Mouse (Mus musculus) midbrain, postnatal 0 days (tissue): Measurements from ENCODE around the gene Cyld. TPM values are rescaled to one million over a fixed set of nuclear protein-coding genes. Genes with fewer than 3 reads are reported as not detected.
"Not testable (repeated sequence)": the region's sequence is repeated elsewhere in the genome, so short reads cannot be mapped to it uniquely, and the experiment has no call there.

Experiments used
- ATAC-seq: fragments of 200-750 bp; cut with Nextera tagmentation; 2 replicates; pipeline ENCODE4 v1.8.0; 2017; ENCODE audit warnings: moderate number of reproducible peaks, mild to moderate bottlenecking, moderate TSS enrichment, moderate library complexity; ENCODE audit not compliant: low FRiP score
- DNase-seq: peaks from one replicate; pipeline ENCODE4 v3.0.0-alpha.2; 2015; ENCODE audit warnings: low spot score
- H3K27ac ChIP-seq: fragments of 300-500 bp; sonication (generic); 2 replicates; pipeline ENCODE4 v1.5.1; 2014; ENCODE audit warnings: low read depth, mild to moderate bottlenecking, low read length, mixed read lengths
- H3K27me3 ChIP-seq: fragments of 300-500 bp; sonication (generic); 2 replicates; pipeline ENCODE4 v1.6.1; 2014; ENCODE audit warnings: low read length, control low read depth, mixed read lengths; ENCODE audit not compliant: insufficient read depth
- H3K36me3 ChIP-seq: fragments of 300-500 bp; sonication (generic); 2 replicates; pipeline ENCODE4 v1.6.1; 2014; ENCODE audit warnings: low read length, control low read depth, mixed read lengths; ENCODE audit not compliant: insufficient read depth
- H3K4me1 ChIP-seq: fragments of 300-500 bp; sonication (generic); 2 replicates; pipeline ENCODE4 v1.6.1; 2014; ENCODE audit warnings: mild to moderate bottlenecking, control low read depth, antibody characterized with exemption, low read length, mixed read lengths; ENCODE audit not compliant: insufficient read depth
- H3K4me2 ChIP-seq: fragments of 300-500 bp; sonication (generic); 2 replicates; pipeline ENCODE4 v1.6.1; 2014; ENCODE audit warnings: low read depth, mild to moderate bottlenecking, low read length, mixed read lengths; ENCODE audit not compliant: poor library complexity, severe bottlenecking
- H3K4me3 ChIP-seq: fragments of 300-500 bp; sonication (generic); 2 replicates; pipeline ENCODE4 v1.5.1; 2014; ENCODE audit warnings: low read depth, mild to moderate bottlenecking, low read length, moderate library complexity
- H3K9ac ChIP-seq: fragments of 300-500 bp; sonication (generic); replicated peaks from 2 replicates; pipeline ENCODE4 v1.6.1; 2014; ENCODE audit warnings: mild to moderate bottlenecking, low read length, moderate library complexity, mixed read lengths; ENCODE audit not compliant: poor library complexity, severe bottlenecking
- H3K9me3 ChIP-seq: fragments of 300-500 bp; sonication (generic); 2 replicates; pipeline ENCODE4 v1.6.1; 2016; ENCODE audit warnings: low read length, control low read depth
- CTCF ChIP-seq: IDR thresholded peaks from 2 replicates; pipeline ENCODE4 v1.5.1; 2016; ENCODE audit warnings: antibody characterized with exemption, mild to moderate bottlenecking
- WGBS: fragments of 180-500 bp; shearing (Covaris S2); extraction: QIAGEN DNeasy Blood & Tissue Kit; methylation state at CpG from one replicate; pipeline ENCODE4 v1.1.7; 2014; 5-methylcytosine and 5-hydroxymethylcytosine counted together
- polyA plus RNA-seq: library from polyadenylated mRNA; unstranded; fragments of >200 nt; fragmentation: Nextera tagmentation; extraction: Ambion mirVana; gene quantifications from 2 replicates; pipeline ENCODE4 v1.2.1, GENCODE M21; 2015
- total RNA-seq: library from RNA; depleted of rRNA; stranded (reverse); fragments of >200 nt; gene quantifications from 2 replicates; pipeline ENCODE4 v1.2.3, GENCODE M21; 2014

The Cyld gene
- total and polyA plus RNA-seq, 2 experiments from 2014 or later: 14.3 to 19.1 TPM

DNA sequence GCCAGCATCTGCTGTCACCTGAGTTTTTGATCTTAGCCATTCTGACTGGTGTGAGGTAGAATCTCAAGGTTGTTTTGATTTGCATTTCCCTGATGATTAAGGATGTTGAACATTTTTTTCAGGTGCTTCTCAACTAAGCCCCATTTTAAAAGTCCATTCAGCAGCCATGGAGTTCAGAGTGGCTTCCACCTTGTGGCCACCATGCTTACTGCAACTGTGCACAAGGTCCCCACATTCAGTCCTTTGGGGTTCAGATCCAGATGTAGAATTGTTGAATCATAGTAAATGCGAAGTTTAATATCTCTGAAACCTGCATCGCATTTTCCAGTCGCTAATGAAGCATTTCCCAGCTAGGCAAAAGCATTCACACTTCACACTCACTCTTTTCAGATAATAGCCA is 91.5 kb downstream of the Cyld start:
- not testable (repeated sequence) for H3K27me3 ChIP-seq, ATAC-seq, H3K4me2 ChIP-seq, H3K9me3 ChIP-seq, H3K9ac ChIP-seq, H3K4me1 ChIP-seq, H3K36me3 ChIP-seq, H3K27ac ChIP-seq, DNase-seq, H3K4me3 ChIP-seq
- whole genome bisulfite sequencing: 75% methylated on average over 3 of the region's 3 CpGs
- peak; percentile 41 for TF ChIP-seq CTCF

DNA sequence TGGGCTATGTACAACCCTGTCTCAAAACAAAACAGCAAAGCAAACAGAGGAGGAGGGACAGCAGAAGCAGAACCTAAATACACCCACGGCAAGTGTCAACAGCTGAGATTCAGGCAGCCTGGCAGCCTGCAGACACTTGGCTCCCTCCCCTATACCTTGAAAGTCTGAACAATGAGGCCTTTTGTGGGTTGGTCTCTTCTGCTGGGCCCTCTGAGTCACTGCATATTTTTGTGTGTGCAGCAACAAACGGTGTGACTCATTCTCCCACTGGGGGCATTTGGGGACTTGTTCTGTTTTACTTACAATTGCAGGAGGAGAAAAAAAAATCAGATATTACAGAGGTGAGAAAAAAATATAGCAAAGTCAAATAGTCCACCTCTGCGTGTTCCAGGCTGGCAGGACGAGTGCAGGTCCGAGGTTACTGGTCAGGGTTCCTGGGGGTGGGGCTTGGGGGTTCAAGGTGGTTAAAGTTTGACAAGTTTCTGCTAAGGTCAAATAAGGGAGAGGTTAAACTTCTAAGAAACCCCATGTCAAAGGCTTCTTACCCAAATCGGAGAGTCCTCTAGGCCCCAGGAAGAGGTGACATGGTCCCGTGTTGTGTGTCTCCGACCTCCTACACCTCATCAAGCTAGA is 96.0 kb downstream of the Cyld start:
- TF ChIP-seq CTCF: no peak
- Histone ChIP-seq H3K9me3 (no peaks in the 10 kb centered on the region), H3K4me1 (peaks cover 10% of the 10 kb centered on the region; the same call in 1 of the 2 replicates), H3K36me3 (no peaks in the 10 kb centered on the region), H3K27me3 (no peaks in the 10 kb centered on the region; the same call in 1 of the 2 replicates), H3K4me2 (no peak overlapping the region), H3K9ac (no peak overlapping the region), H3K4me3 (no peak overlapping the region), H3K27ac (no peak overlapping the region)
- no peak for DNase-seq
- WGBS: 80% methylated on average over 8 of the region's 8 CpGs
- ATAC-seq: no peak

DNA sequence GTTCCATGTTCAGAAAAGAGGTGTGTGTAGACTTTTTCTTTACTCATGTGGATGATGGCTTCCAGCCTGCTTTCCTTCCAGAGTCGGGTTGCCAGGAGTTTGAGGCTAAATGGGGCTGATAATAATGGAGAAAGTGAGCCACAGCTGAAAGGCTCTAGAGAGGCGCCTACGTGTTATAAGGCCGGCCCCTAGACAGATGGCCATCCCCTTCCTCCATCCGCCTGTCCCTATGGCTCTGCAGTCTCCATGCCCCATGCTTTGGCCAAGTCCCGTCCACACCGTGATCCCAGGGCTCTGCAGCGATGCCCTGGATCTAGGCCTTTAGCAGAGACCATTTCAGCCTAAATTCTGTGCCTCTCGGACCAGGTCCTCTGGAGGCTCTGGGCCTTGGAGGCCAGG is 96.5 kb downstream of the Cyld start:
- TF ChIP-seq CTCF: no peak
- H3K36me3 ChIP-seq: no peaks in the 10 kb centered on the region
- H3K9ac ChIP-seq: no peak overlapping the region
- no peaks in the 10 kb centered on the region for H3K9me3 ChIP-seq
- DNase-seq: no peak
- no peak overlapping the region for H3K4me2 ChIP-seq
- H3K27ac ChIP-seq: no peak overlapping the region
- H3K4me1 ChIP-seq: peaks cover 10% of the 10 kb centered on the region; the same call in 1 of the 2 replicates
- 64% methylated on average over 9 of the region's 9 CpGs for WGBS
- no peaks in the 10 kb centered on the region; the same call in 1 of the 2 replicates for H3K27me3 ChIP-seq
- peak; percentile 39 for ATAC-seq
- H3K4me3 ChIP-seq: no peak overlapping the region

DNA sequence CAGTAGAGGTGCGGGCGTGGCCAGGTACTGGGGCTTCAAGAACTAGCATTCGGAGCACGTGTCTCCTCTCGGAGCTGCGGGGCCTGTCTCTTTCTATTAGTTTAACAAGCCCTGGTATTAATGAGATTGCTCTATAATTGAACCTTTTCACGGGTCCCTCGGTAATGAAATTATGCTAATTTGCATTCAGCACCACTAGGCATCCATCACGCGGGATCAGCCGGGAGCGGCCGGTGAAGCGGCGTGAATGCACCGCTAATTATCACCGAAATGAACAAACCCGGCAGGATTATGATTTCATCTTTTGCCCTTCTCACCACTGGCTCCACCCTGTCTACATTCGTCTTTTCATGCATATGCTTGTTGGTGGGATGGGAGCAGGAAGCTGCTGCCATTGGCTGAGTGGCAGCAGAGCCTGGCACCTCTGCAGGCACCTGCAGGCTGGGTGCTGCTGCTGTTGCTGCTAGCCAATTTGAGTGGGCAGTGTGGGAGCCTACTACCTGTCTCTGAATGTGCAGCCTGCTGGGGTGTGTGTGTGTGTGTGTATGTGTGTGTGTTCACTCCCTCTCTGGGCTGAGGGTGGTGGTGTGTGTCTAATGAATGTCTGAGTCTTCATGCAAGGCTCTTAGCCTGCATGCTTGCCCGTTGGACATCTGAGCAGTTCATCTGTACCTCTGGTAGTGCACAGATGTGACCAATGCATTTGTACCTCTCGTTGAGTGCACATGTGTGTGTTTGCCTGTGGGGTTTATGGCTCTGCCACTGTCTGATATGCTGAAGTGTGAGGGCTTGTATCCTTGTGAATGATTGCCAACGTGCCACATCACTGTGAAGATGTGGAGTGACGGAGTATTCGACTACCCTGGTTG is 97.2 kb downstream of the Cyld start:
- Histone ChIP-seq H3K4me2 (0 out of 2 replicates have a peak overlapping the region, but pooled peaks have one; percentile 28), H3K9me3 (no peaks in the 10 kb centered on the region), H3K27ac (no peak overlapping the region), H3K27me3 (no peaks in the 10 kb centered on the region; the same call in 1 of the 2 replicates), H3K9ac (no peak overlapping the region), H3K36me3 (no peaks in the 10 kb centered on the region), H3K4me1 (peaks cover 10% of the 10 kb centered on the region; the same call in 1 of the 2 replicates), H3K4me3 (no peak overlapping the region)
- ATAC-seq: peak; percentile 73
- DNase-seq: peak; percentile 69
- TF ChIP-seq CTCF: no peak
- WGBS: 50% methylated on average over 24 of the region's 24 CpGs

DNA sequence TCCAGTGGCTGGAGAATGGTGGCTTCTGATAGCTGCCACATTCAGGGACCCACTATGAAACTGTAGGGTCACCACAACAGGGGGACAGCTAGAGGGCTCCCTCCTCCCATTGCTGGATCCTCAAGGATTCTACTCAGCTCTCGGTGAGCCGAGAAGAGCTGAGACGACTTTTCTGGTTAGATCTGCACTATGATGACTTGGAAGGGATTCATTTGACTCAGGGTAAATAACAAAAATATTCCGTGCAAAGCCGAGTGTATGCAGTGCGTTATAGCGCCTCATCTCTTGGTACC is 97.7 kb downstream of the Cyld start:
- DNase-seq (peak; percentile 60), ATAC-seq (no peak)
- Histone ChIP-seq H3K36me3 (no peaks in the 10 kb centered on the region), H3K9ac (no peak overlapping the region), H3K9me3 (no peaks in the 10 kb centered on the region), H3K4me3 (no peak overlapping the region), H3K27me3 (no peaks in the 10 kb centered on the region; the same call in 1 of the 2 replicates), H3K27ac (no peak overlapping the region), H3K4me1 (peaks cover 10% of the 10 kb centered on the region; the same call in 1 of the 2 replicates), H3K4me2 (no peak overlapping the region)
- TF ChIP-seq CTCF: peak; percentile 66
- 75% methylated on average over 7 of the region's 7 CpGs for WGBS

DNA sequence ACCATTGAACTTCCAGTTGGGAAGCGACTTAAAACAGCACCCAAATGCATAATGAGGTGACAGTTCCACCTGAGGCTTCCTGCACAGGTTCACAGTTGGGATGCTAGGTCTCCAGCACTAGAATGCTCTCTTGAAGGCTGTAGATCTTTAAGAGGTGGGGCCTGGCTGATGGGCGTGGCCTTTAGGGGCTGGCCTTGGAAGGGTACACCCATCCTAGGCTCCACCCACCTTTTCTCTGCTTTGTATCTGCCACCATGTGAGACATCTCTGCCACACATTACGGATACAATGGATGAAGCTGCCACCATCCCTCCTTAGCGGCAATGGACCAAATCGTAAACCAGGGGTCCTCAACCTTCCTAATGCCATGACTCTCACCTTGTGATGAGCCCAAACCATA is 99.1 kb downstream of the Cyld start:
- 92% methylated on average over 5 of the region's 5 CpGs for WGBS
- no peaks in the 10 kb centered on the region for H3K36me3 ChIP-seq
- H3K4me2 ChIP-seq: no peak overlapping the region
- H3K27ac ChIP-seq: no peak overlapping the region
- no peak for TF ChIP-seq CTCF
- H3K4me3 ChIP-seq: no peak overlapping the region
- no peak for ATAC-seq
- no peaks in the 10 kb centered on the region; the same call in 1 of the 2 replicates for H3K27me3 ChIP-seq
- no peak overlapping the region for H3K9ac ChIP-seq
- H3K9me3 ChIP-seq: no peaks in the 10 kb centered on the region
- H3K4me1 ChIP-seq: peaks cover 10% of the 10 kb centered on the region; the same call in 1 of the 2 replicates
- DNase-seq: no peak
